Mouse (Mus musculus) gastrocnemius, adult 2 months (tissue): Measurements from ENCODE around the gene Pabpc4. TPM values are rescaled to one million over a fixed set of nuclear protein-coding genes. Genes with fewer than 3 reads are reported as not detected.

Experiments
- DNase-seq: peaks from one replicate; pipeline ENCODE4 v3.0.0; 2022
- H3K27ac ChIP-seq: fragments of 200-600 bp; 2 replicates; pipeline ENCODE4 v1.8.1; 2022; ENCODE audit warnings: mild to moderate bottlenecking
- H3K4me3 ChIP-seq: fragments of 200-600 bp; 2 replicates; pipeline ENCODE4 v1.8.1; 2022; ENCODE audit warnings: mild to moderate bottlenecking, moderate library complexity
- CTCF ChIP-seq: fragments of 200-600 bp; IDR thresholded peaks from 2 replicates; pipeline ENCODE4 v1.8.1; 2022; ENCODE audit warnings: antibody characterized with exemption, mild to moderate bottlenecking, moderate library complexity
- intact Hi-C: fragments of 180-260 bp; cut with DNase I; formaldehyde crosslinking; loops from one replicate; pipeline ENCODE4 v1.15.1; 2025
- total RNA-seq, 2 experiments: library from RNA; stranded (reverse); gene quantifications; 2 replicates each; pipeline ENCODE4 v1.2.3; 2021

Pabpc4 gene
- total RNA-seq, 2 experiments from 2014 or later: 325 to 341 TPM

DNA sequence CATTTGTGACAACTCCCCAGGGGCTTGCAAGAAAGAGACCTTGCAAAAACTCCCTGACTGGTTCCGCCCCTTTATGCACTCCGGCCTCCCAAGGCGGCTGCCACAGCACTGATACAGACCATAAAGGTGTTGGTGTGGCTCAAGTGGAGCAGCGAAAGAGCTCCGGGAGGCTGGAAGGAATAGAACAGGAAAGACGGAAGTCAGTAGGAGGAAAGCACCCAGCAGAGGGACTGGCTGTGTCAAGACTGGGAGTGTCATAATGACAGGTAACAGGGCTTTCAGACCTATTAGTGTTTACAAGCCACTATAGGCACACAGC lies 81.3 kb downstream of the Pabpc4 start:
- no peak for DNase-seq
- H3K4me3 ChIP-seq: peak overlapping the region; percentile 77
- H3K27ac ChIP-seq: no peak overlapping the region
- TF ChIP-seq CTCF: no peak
- intact Hi-C loops: no loop called here

Other genes with a start within 250 kb of the Pabpc4 start
- 1 to 10 TPM; 6.0 to 7.2 TPM for gene Trit1, start 245.8 kb upstream of the Pabpc4 start, total RNA-seq
- gene Bmp8b, start 157.2 kb upstream of the Pabpc4 start, total RNA-seq: not detected
- gene Oxct2b, start 146.1 kb upstream of the Pabpc4 start, total RNA-seq: not detected
- 10 to 100 TPM; 21.3 to 21.4 TPM for gene Ppie, start 122.4 kb upstream of the Pabpc4 start, total RNA-seq
- gene Hpcal4, start 79.1 kb upstream of the Pabpc4 start, total RNA-seq: under 1 TPM in 1 of 2 experiments, not detected in 1; 0.08 TPM
- 10 to 100 TPM; 38.8 to 53.4 TPM for gene Nt5c1a, start 60.8 kb upstream of the Pabpc4 start, total RNA-seq
- 1 to 10 TPM; 5.1 to 6.4 TPM for gene Heyl, start 28.8 kb upstream of the Pabpc4 start, total RNA-seq
- under 1 TPM in 1 of 2 experiments, not detected in 1; 0.33 TPM for gene Oxct2a, start 61.3 kb downstream of the Pabpc4 start, total RNA-seq
- gene Bmp8a, start 80.9 kb downstream of the Pabpc4 start, total RNA-seq: 1 to 10 TPM in 1 of 2 experiments, under 1 TPM in 1; 0.98 to 2.6 TPM